Mouse (Mus musculus): ENCODE data around the gene Nup107. TPM values are rescaled to one million over a fixed set of nuclear protein-coding genes. Genes with fewer than 3 reads are reported as not detected.

Gene Nup107
- polyA plus RNA-seq, 1 experiment from 2014 or later: 45.1 TPM

- no peak overlapping the region for H3K9ac ChIP-seq (replicated peaks)
- H3K27me3 ChIP-seq: no peaks in the 10 kb centered on the region
- no peaks in the 10 kb centered on the region for H3K9me3 ChIP-seq
- WGBS: 95% methylated on average over 5 of the region's 5 CpGs
- no peak overlapping the region for H3K4me3 ChIP-seq (replicated peaks)
- H3K4me1 ChIP-seq (replicated peaks): no peaks in the 10 kb centered on the region
- no peak overlapping the region for H3K4me2 ChIP-seq (replicated peaks)
- H3K36me3 ChIP-seq: peaks cover 81% of the 10 kb centered on the region
- H3K27ac ChIP-seq: no peak overlapping the region
- no peak for ATAC-seq
Observed at GRCm38 (mm10) chr10:117766896-117767160, 25.7 kb downstream of the Nup107 start.

GRCm38 (mm10) chr10:117766111-117766895, 26.2 kb downstream of the Nup107 start:
- no peaks in the 10 kb centered on the region for H3K4me1 ChIP-seq (replicated peaks)
- H3K27ac ChIP-seq: no peak overlapping the region
- H3K27me3 ChIP-seq: no peaks in the 10 kb centered on the region
- H3K4me2 ChIP-seq (replicated peaks): no peak overlapping the region
- no peak for ATAC-seq
- H3K36me3 ChIP-seq: peaks cover 81% of the 10 kb centered on the region
- WGBS: 94% methylated on average over 16 of the region's 16 CpGs
- H3K4me3 ChIP-seq (replicated peaks): no peak overlapping the region
- no peak overlapping the region for H3K9ac ChIP-seq (replicated peaks)
- H3K9me3 ChIP-seq: no peaks in the 10 kb centered on the region

GRCm38 (mm10) chr10:117765116-117765894, 27.2 kb downstream of the Nup107 start:
- 96% methylated on average over 11 of the region's 11 CpGs for WGBS
- H3K9me3 ChIP-seq: no peaks in the 10 kb centered on the region
- H3K27me3 ChIP-seq: no peaks in the 10 kb centered on the region
- H3K4me1 ChIP-seq (replicated peaks): no peaks in the 10 kb centered on the region
- no peak for ATAC-seq
- H3K4me3 ChIP-seq (replicated peaks): no peak overlapping the region
- peaks cover 81% of the 10 kb centered on the region for H3K36me3 ChIP-seq
- no peak overlapping the region for H3K4me2 ChIP-seq (replicated peaks)
- H3K27ac ChIP-seq: no peak overlapping the region
- no peak overlapping the region for H3K9ac ChIP-seq (replicated peaks)

- Histone ChIP-seq H3K9me3 (no peaks in the 10 kb centered on the region), H3K4me3 (replicated peaks) (no peak overlapping the region), H3K36me3 (peaks cover 81% of the 10 kb centered on the region), H3K9ac (replicated peaks) (no peak overlapping the region), H3K27me3 (no peaks in the 10 kb centered on the region), H3K4me1 (replicated peaks) (no peaks in the 10 kb centered on the region), H3K27ac (no peak overlapping the region), H3K4me2 (replicated peaks) (no peak overlapping the region)
- WGBS: 89% methylated on average over 6 of the region's 6 CpGs
- no peak for ATAC-seq
Observed at GRCm38 (mm10) chr10:117764598-117764997, 27.9 kb downstream of the Nup107 start.

GRCm38 (mm10) chr10:117763588-117764190, 28.8 kb downstream of the Nup107 start:
- no peaks in the 10 kb centered on the region for H3K9me3 ChIP-seq
- H3K4me3 ChIP-seq (replicated peaks): no peak overlapping the region
- H3K9ac ChIP-seq (replicated peaks): no peak overlapping the region
- ATAC-seq: no peak
- peaks cover 87% of the 10 kb centered on the region for H3K36me3 ChIP-seq
- H3K27me3 ChIP-seq: no peaks in the 10 kb centered on the region
- no peaks in the 10 kb centered on the region for H3K4me1 ChIP-seq (replicated peaks)
- no peak overlapping the region for H3K4me2 ChIP-seq (replicated peaks)
- WGBS: 96% methylated on average over 16 of the region's 16 CpGs
- H3K27ac ChIP-seq: no peak overlapping the region

- Histone ChIP-seq H3K4me3 (replicated peaks) (no peak overlapping the region), H3K4me1 (replicated peaks) (no peaks in the 10 kb centered on the region), H3K27me3 (no peaks in the 10 kb centered on the region), H3K9me3 (no peaks in the 10 kb centered on the region), H3K4me2 (replicated peaks) (no peak overlapping the region), H3K27ac (no peak overlapping the region), H3K36me3 (peaks cover 87% of the 10 kb centered on the region), H3K9ac (replicated peaks) (no peak overlapping the region)
- ATAC-seq: no peak
- WGBS: 98% methylated on average over 12 of the region's 12 CpGs
Observed at GRCm38 (mm10) chr10:117762966-117763365, 29.5 kb downstream of the Nup107 start.

- no peaks in the 10 kb centered on the region for H3K9me3 ChIP-seq
- no peak overlapping the region for H3K9ac ChIP-seq (replicated peaks)
- ATAC-seq: no peak
- 97% methylated on average over 2 of the region's 2 CpGs for WGBS
- no peak overlapping the region for H3K4me3 ChIP-seq (replicated peaks)
- H3K27ac ChIP-seq: no peak overlapping the region
- no peaks in the 10 kb centered on the region for H3K27me3 ChIP-seq
- H3K4me2 ChIP-seq (replicated peaks): no peak overlapping the region
- H3K36me3 ChIP-seq: peaks cover 88% of the 10 kb centered on the region
- no peaks in the 10 kb centered on the region for H3K4me1 ChIP-seq (replicated peaks)
Observed at GRCm38 (mm10) chr10:117762281-117762830, 30.1 kb downstream of the Nup107 start.

- no peak for ATAC-seq
- Histone ChIP-seq H3K4me1 (replicated peaks) (no peaks in the 10 kb centered on the region), H3K9me3 (no peaks in the 10 kb centered on the region), H3K27ac (no peak overlapping the region), H3K4me3 (replicated peaks) (no peak overlapping the region), H3K27me3 (no peaks in the 10 kb centered on the region), H3K9ac (replicated peaks) (no peak overlapping the region), H3K36me3 (peaks cover 92% of the 10 kb centered on the region), H3K4me2 (replicated peaks) (no peak overlapping the region)
- 95% methylated on average over 6 of the region's 6 CpGs for WGBS
Observed at GRCm38 (mm10) chr10:117761551-117761950, 31.0 kb downstream of the Nup107 start.

- H3K36me3 ChIP-seq: peaks cover 92% of the 10 kb centered on the region
- no peaks in the 10 kb centered on the region for H3K9me3 ChIP-seq
- no peaks in the 10 kb centered on the region for H3K4me1 ChIP-seq (replicated peaks)
- no peaks in the 10 kb centered on the region for H3K27me3 ChIP-seq
- H3K4me3 ChIP-seq (replicated peaks): no peak overlapping the region
- no peak overlapping the region for H3K4me2 ChIP-seq (replicated peaks)
- no peak overlapping the region for H3K9ac ChIP-seq (replicated peaks)
- no peak overlapping the region for H3K27ac ChIP-seq
- ATAC-seq: no peak
- 97% methylated on average over 9 of the region's 9 CpGs for WGBS
Observed at GRCm38 (mm10) chr10:117760831-117761335, 31.6 kb downstream of the Nup107 start.

- Histone ChIP-seq H3K4me3 (replicated peaks) (no peak overlapping the region), H3K27me3 (no peaks in the 10 kb centered on the region), H3K27ac (no peak overlapping the region), H3K4me1 (replicated peaks) (no peaks in the 10 kb centered on the region), H3K9me3 (no peaks in the 10 kb centered on the region), H3K36me3 (peaks cover 92% of the 10 kb centered on the region), H3K4me2 (replicated peaks) (no peak overlapping the region), H3K9ac (replicated peaks) (no peak overlapping the region)
- 94% methylated on average over 10 of the region's 10 CpGs for WGBS
- no peak for ATAC-seq
Observed at GRCm38 (mm10) chr10:117759844-117760630, 32.5 kb downstream of the Nup107 start.

All from midbrain, embryonic 13.5 days (tissue).